Mouse (Mus musculus) hindbrain, embryonic 12.5 days (tissue): ENCODE measurements around the gene Mtmr10. TPM values are rescaled to one million over a fixed set of nuclear protein-coding genes. Genes with fewer than 3 reads are reported as not detected.

Source experiments
- microRNA-seq: library from miRNA; unstranded; fragments of <30 nt; microRNA quantifications from one replicate; pipeline ENCODE4, GENCODE M21; 2017
- polyA plus RNA-seq: library from polyadenylated mRNA; unstranded; fragments of >200 nt; fragmentation: Nextera tagmentation; extraction: Ambion mirVana; gene quantifications from 2 replicates; pipeline ENCODE4 v1.2.1, GENCODE M21; 2016

The Mtmr10 gene
- polyA plus RNA-seq, 1 experiment from 2014 or later = 15.6 TPM

Small RNA genes lying within 50 kb of the gene (microRNA-seq; reads per million reads assigned to microRNA genes)
- not detected for gene Mir6416

Other genes starting within 250 kb of the Mtmr10 start
- 0.31 and 0.43 TPM in 2 replicates for gene Trpm1, start 133.8 kb upstream of the Mtmr10 start, polyA plus RNA-seq
- 9.1 and 10.1 TPM in 2 replicates for gene Fan1, start 86.4 kb downstream of the Mtmr10 start, polyA plus RNA-seq
- gene Mphosph10, start 104.6 kb downstream of the Mtmr10 start, polyA plus RNA-seq = 41.7 and 43.7 TPM in 2 replicates
- 37.1 and 46.1 TPM in 2 replicates for gene Mcee, start 105.0 kb downstream of the Mtmr10 start, polyA plus RNA-seq
- gene Apba2, start 214.1 kb downstream of the Mtmr10 start, polyA plus RNA-seq = 112 and 119 TPM in 2 replicates